Mouse (Mus musculus): ENCODE data around the gene 9230102O04Rik.

9230102O04Rik gene

DNA sequence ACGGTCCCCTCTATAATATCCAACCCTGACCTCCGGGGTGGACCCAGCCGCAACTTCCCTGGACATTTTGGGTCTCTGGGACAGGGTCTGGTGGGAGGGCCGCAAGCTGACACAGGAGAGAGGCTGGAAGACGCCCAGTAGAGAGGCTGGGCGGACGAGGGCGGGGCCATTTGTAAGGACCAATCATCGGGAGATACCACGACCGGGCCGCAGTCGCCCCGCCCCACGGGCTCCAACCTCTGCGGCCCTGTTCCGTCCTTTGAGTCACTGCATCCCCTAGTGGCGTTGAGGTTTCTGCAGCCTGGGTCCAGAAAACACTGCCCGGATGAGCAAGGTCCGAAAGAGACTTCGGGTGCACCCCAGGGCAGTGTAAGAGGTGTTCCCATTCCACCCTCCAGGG lies 9.8 kb downstream of the 9230102O04Rik start:
- TF ChIP-seq GATA4 (IDR thresholded peaks at IDR 0.05; ENCODE audit: insufficient replicate concordance, low read length), result no peak; the same call in 1 of the 2 replicates

GRCm38 (mm10) chr2:9879092-9879491 lies 10.2 kb downstream of the 9230102O04Rik start:
- no peak for TF ChIP-seq GATA4 (IDR thresholded peaks at IDR 0.05; ENCODE audit: insufficient replicate concordance, low read length)

GRCm38 (mm10) chr2:9878564-9879081 lies 10.7 kb downstream of the 9230102O04Rik start:
- no peak for TF ChIP-seq GATA4 (IDR thresholded peaks at IDR 0.05; ENCODE audit: insufficient replicate concordance, low read length)

- no peak for TF ChIP-seq GATA4 (IDR thresholded peaks at IDR 0.05; ENCODE audit: insufficient replicate concordance, low read length)
Measured at GRCm38 (mm10) chr2:9877966-9878563, 11.3 kb downstream of the 9230102O04Rik start.

- no peak for TF ChIP-seq GATA4 (IDR thresholded peaks at IDR 0.05; ENCODE audit: insufficient replicate concordance, low read length)
Measured at GRCm38 (mm10) chr2:9877326-9877690, 12.0 kb downstream of the 9230102O04Rik start.

DNA sequence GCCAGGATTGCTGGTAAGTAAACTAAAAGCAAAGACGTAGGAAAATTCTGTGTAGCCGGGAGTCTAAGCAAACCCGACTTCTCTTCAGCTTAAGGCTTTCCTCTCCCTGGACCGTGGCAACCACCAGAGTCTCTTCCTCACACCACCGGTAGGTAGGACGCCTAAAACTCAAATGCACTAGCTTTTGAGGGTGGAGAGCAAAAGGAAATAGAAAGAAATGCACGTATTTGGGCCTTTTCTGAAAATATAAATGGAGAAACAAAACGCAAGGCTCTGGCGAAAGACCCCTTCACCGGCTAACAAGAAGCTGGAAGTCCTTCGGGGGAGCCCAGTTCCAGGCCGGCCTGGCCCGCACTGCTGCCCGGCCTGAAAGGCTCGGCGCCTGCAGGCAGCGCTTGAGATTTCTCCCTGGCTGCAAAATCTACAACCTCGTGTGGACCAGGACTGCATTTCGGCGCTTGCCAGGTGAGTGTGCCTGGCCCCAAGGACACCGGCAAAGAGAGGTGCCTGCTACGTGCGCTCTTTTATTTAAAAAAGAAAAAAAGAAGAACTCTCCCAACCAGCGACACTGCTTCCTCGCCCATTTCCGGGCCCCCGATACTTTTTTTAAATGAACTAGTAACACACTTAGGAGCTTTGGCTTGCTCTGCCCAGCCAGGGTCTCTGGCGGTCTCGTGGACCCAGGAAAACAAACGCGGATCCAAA lies 12.6 kb downstream of the 9230102O04Rik start:
- no peak for TF ChIP-seq GATA4 (IDR thresholded peaks at IDR 0.05; ENCODE audit: insufficient replicate concordance, low read length)

DNA sequence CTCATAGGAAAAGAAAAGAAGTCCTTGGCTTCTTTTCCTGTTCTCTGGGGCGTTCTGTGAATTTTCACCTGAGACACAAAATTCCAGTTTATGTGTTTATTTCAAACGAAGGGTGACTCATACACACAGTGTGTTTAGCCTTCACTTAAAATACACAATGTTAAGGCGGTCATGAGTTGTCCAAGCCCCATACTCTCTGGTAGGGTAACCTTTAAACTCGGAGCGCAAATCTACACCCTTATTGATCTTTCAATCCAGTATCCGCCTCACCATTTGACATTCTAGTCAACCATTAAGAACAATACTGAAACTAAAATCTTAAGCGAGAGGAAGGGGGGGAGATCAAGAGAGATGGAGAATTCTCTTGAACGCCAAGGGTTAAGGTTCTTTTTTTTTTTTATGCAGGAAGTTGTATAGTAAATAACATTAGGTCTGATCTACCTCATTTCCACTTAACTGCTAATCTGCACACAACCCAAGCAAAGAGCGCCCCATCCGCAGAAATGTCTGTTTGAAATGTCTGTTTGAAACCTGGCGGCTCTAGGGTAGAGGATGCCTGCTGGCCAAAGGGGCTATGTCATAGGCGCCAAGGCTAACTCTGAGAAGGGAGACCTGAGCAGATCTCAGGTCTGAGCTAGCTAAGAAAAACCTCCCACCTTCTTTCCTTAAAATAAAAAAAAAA lies 13.5 kb downstream of the 9230102O04Rik start:
- TF ChIP-seq GATA4 (IDR thresholded peaks at IDR 0.05; ENCODE audit: insufficient replicate concordance, low read length), result no peak

DNA sequence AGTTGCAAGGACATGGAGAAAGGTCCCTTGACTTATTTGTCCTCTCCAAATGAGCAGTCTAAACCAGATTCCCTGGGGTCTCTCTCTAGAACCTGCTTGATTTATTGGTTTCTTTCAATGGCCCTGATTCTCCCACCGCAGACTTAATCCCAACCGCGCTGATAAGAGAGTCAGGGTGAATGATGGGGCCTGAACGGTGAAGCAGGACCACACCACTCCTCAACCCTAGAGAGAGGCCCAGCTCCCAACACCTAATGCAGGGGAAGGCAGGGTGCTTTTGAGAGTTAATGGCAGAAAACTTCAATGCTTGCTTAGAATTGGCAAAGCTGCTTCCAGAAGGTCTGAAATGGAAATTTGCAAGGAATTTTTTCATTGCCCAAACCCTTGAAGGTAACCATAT lies 14.1 kb downstream of the 9230102O04Rik start:
- no peak for TF ChIP-seq GATA4 (IDR thresholded peaks at IDR 0.05; ENCODE audit: insufficient replicate concordance, low read length)

DNA sequence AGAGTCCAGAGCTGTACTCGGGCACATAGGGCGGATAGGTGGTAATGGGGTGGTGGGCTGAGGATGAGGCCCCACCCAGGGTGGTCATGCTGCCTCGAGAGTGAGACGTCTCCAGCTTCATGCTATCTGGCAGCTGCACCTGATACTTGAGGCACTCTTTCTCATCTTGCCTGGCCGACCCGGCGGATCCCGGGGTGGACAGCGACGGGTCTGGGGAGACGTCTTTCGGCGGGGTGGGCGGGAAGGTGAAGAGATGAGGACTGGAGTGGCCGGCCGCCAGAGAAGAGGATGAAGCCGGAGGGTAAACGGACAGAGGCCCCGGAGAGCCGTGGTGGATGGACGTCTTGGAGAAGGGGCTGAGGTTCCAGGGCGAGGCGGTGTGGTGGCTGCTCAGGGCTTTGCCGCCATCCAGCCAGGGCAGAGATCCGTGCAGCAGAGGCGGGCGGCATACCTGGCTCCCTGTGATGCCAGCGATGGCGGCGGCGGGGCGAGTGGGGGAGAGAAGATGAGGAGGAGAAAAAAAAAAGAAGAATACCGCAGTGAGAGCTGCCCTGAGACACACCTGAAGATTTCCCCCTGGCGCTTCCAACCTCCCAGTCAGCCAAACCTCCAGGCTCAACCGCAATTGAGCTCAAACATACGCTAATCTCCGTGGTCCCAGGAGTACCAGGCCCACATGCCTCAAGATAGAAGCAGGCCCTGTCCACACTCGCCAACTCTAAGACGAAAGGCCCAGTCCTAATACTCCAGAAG lies 14.7 kb downstream of the 9230102O04Rik start:
- TF ChIP-seq GATA4 (IDR thresholded peaks at IDR 0.05; ENCODE audit: insufficient replicate concordance, low read length), result no peak

DNA sequence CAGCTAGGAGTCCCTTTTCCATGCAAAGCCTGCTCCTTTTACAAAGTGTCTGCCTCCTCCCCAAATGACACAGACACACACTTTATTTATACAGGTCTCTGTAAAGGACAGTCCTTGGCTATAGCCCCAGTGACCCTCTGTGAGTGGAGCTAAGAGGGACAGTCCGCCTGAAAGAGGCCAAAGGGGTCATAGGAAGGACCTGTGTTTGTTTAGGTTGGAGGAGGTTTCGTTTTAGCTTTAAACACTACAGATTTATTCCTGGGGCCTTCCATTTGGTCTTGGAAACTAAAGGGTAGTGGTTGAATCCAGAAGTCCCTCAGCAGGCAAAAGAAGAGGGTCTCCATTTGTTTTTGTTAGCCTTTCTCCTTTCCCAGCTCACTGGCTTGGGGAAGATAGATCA lies 15.6 kb downstream of the 9230102O04Rik start:
- TF ChIP-seq GATA4 (IDR thresholded peaks at IDR 0.05; ENCODE audit: insufficient replicate concordance, low read length), result no peak

GRCm38 (mm10) chr2:9872682-9873081 lies 16.7 kb downstream of the 9230102O04Rik start:
- no peak for TF ChIP-seq GATA4 (IDR thresholded peaks at IDR 0.05; ENCODE audit: insufficient replicate concordance, low read length)

- TF ChIP-seq GATA4 (IDR thresholded peaks at IDR 0.05; ENCODE audit: insufficient replicate concordance, low read length), result no peak
Measured at GRCm38 (mm10) chr2:9871798-9872197, 17.5 kb downstream of the 9230102O04Rik start.

GRCm38 (mm10) chr2:9871141-9871716 lies 18.1 kb downstream of the 9230102O04Rik start:
- no peak for TF ChIP-seq GATA4 (IDR thresholded peaks at IDR 0.05; ENCODE audit: insufficient replicate concordance, low read length)

GRCm38 (mm10) chr2:9867092-9867825 lies 22.1 kb downstream of the 9230102O04Rik start:
- TF ChIP-seq GATA4 (IDR thresholded peaks at IDR 0.05; ENCODE audit: insufficient replicate concordance, low read length), result no peak
